In genomic region chr5:130811266-130811665, GRCm38 (mm10) we compare ENCODE assay signal across 8 mouse cellular contexts.
DNase-seq lines count a peak whose midpoint lies in the region; ATAC-seq and TF ChIP-seq lines count a peak whose summit lies in the region.

No protein-coding gene starts in this region.

- no peak overlapping the region for H3K4me3 ChIP-seq in heart, adult 2 months
- H3K4me3 ChIP-seq in heart, embryonic 11.5 days (ENCODE audit: low read depth, low read length): no peak overlapping the region
- no peak overlapping the region for H3K4me3 ChIP-seq in stomach, postnatal 0 days (ENCODE audit: low read depth, low read length)

- ATAC-seq in heart, embryonic 11.5 days (replicated peaks; ENCODE audit: insufficient number of reproducible peaks, low FRiP score, low TSS enrichment): no peak
- ATAC-seq in stomach, postnatal 0 days (ENCODE audit: low FRiP score, low TSS enrichment): no peak
- ATAC-seq in erythroid progenitor cell, adult 5-6 weeks (replicated peaks; ENCODE audit: low FRiP score, poor library complexity, severe bottlenecking): no peak

- TF ChIP-seq CTCF in heart, adult 2 months (IDR thresholded peaks at IDR 0.05): peak; percentile 48
- TF ChIP-seq CTCF in stomach, postnatal 0 days (IDR thresholded peaks at IDR 0.05; ENCODE audit: low read depth): peak; percentile 70

- 21% methylated on average over 3 of the region's 3 CpGs for WGBS in heart, adult 2 months
- WGBS in heart, embryonic 11.5 days (ENCODE audit: insufficient replicate concordance): 28% methylated on average over 3 of the region's 3 CpGs
- 33% methylated on average over 3 of the region's 3 CpGs for WGBS in stomach, postnatal 0 days

- no peak overlapping the region for H3K4me2 ChIP-seq in heart, embryonic 11.5 days
- no peak overlapping the region for H3K4me2 ChIP-seq in stomach, postnatal 0 days (replicated peaks; ENCODE audit: low read depth)

- intact Hi-C loops in heart, adult 2 months (cut with DNase I): no loop called here
- intact Hi-C loops in left cerebral cortex, postnatal 14 days (cut with DNase I): loop anchor here (5.0 to 10.0 kb wide), 2 partner anchors 359 to 426 kb away; partner anchors contain the start of gene A330070K13Rik

- no peak overlapping the region for H3K27ac ChIP-seq in heart, adult 2 months
- H3K27ac ChIP-seq in heart, embryonic 11.5 days (ENCODE audit: low read depth, low read length): no peak overlapping the region
- no peak overlapping the region for H3K27ac ChIP-seq in stomach, postnatal 0 days (replicated peaks)

- H3K4me1 ChIP-seq in heart, adult 2 months (ENCODE audit: control insufficient read depth, insufficient read depth, low read length): no peaks in the 10 kb centered on the region
- H3K4me1 ChIP-seq in heart, embryonic 11.5 days (ENCODE audit: control insufficient read depth, insufficient read depth, low read length): no peaks in the 10 kb centered on the region
- no peaks in the 10 kb centered on the region for H3K4me1 ChIP-seq in stomach, postnatal 0 days (replicated peaks; ENCODE audit: control insufficient read depth, insufficient read depth)

- no peaks in the 10 kb centered on the region for H3K79me2 ChIP-seq in heart, adult 2 months (replicated peaks; ENCODE audit: control insufficient read depth, insufficient read depth, low read length)

- H3K9ac ChIP-seq in heart, adult 2 months (ENCODE audit: low read depth, low read length): no peak overlapping the region
- H3K9ac ChIP-seq in heart, embryonic 11.5 days (ENCODE audit: low read depth, low read length): no peak overlapping the region
- no peak overlapping the region for H3K9ac ChIP-seq in stomach, postnatal 0 days (ENCODE audit: low read length)

- H3K36me3 ChIP-seq in heart, adult 2 months (ENCODE audit: control insufficient read depth, insufficient read depth, low read length): no peaks in the 10 kb centered on the region
- H3K36me3 ChIP-seq in heart, embryonic 11.5 days (ENCODE audit: control insufficient read depth, insufficient read depth, low read length): no peaks in the 10 kb centered on the region
- H3K36me3 ChIP-seq in stomach, postnatal 0 days (ENCODE audit: control insufficient read depth, insufficient read depth, low read length): no peaks in the 10 kb centered on the region

- H3K9me3 ChIP-seq in heart, embryonic 11.5 days (replicated peaks; ENCODE audit: control insufficient read depth, low read length): peaks cover 2% of the 10 kb centered on the region; the same call in 1 of the 2 replicates
- H3K9me3 ChIP-seq in stomach, postnatal 0 days (ENCODE audit: control insufficient read depth, low read length): peaks cover 3% of the 10 kb centered on the region; the same call in 1 of the 2 replicates

- DNase-seq in heart, adult 2 months: no peak
- peak; percentile 5 for DNase-seq in ovary, postnatal 10 days (ENCODE audit: low spot score)
- no peak for DNase-seq in ovary, adult 18-20 months (ENCODE audit: low spot score)
- DNase-seq in cerebellum, postnatal 25 days: peak; percentile 74 to 88
- DNase-seq in left cerebral cortex, postnatal 14 days (ENCODE audit: low spot score in 2 of 2): peak; percentile 69 to 72
- peak; percentile 21 for DNase-seq in stomach, postnatal 0 days (ENCODE audit: low spot score)

- no peaks in the 10 kb centered on the region for H3K27me3 ChIP-seq in heart, adult 2 months (ENCODE audit: control insufficient read depth, insufficient read depth, low read length)
- no peaks in the 10 kb centered on the region for H3K27me3 ChIP-seq in heart, embryonic 11.5 days (ENCODE audit: control insufficient read depth, insufficient read depth, low read length)
- no peaks in the 10 kb centered on the region for H3K27me3 ChIP-seq in stomach, postnatal 0 days (ENCODE audit: control insufficient read depth, insufficient read depth, low read length)

- TF ChIP-seq POLR2A in heart, adult 2 months (IDR thresholded peaks at IDR 0.05; ENCODE audit: insufficient read depth, low read depth, low read length): no peak

- TF ChIP-seq EP300 in heart, adult 2 months (IDR thresholded peaks at IDR 0.05; ENCODE audit: insufficient read depth, low read depth, low read length): no peak
- no peak for TF ChIP-seq EP300 in stomach, postnatal 0 days (optimal IDR thresholded peaks at IDR 0.05)

Comparison
In these comparisons a context has a peak if more than half of its experiments do, and no peak if none do; other contexts are left out.
1. DNase-seq: peak in ovary, postnatal 10 days (single experiment), cerebellum, postnatal 25 days (2 of 2), left cerebral cortex, postnatal 14 days (2 of 2) and stomach, postnatal 0 days (single experiment); none in heart, adult 2 months (0 of 2) and ovary, adult 18-20 months (single experiment).